Mouse (Mus musculus) liver, embryonic 14.5 days (tissue): Measurements from ENCODE around the gene Zfp626. TPM values are rescaled to one million over a fixed set of nuclear protein-coding genes. Genes with fewer than 3 reads are reported as not detected.
"Not testable (repeated sequence)": the region's sequence is repeated elsewhere in the genome, so short reads cannot be mapped to it uniquely, and the experiment has no call there.

Experiments used
- ATAC-seq: fragments of 200-750 bp; cut with Nextera tagmentation; 2 replicates; pipeline ENCODE4 v1.8.0; 2017; ENCODE audit warnings: moderate number of reproducible peaks, mild to moderate bottlenecking, moderate library complexity; ENCODE audit not compliant: insufficient read depth
- DNase-seq, 3 experiments: peaks; one replicate each; pipeline ENCODE4 v3.0.0-alpha.2; 2012 to 2013; ENCODE audit warnings: low read depth in 3 of 3, low spot score in 3 of 3
- H3K27ac ChIP-seq: fragments of 300-500 bp; sonication (generic); 2 replicates; pipeline ENCODE4 v1.5.1; 2014; ENCODE audit warnings: moderate library complexity, mild to moderate bottlenecking, control low read depth, inconsistent platforms
- H3K27me3 ChIP-seq: fragments of 300-500 bp; sonication (generic); 2 replicates; pipeline ENCODE4 v1.6.1; 2014; ENCODE audit warnings: mild to moderate bottlenecking, low read length, moderate library complexity; ENCODE audit not compliant: control insufficient read depth, insufficient read depth
- H3K36me3 ChIP-seq: fragments of 300-500 bp; sonication (generic); replicated peaks from 2 replicates; pipeline ENCODE4 v1.6.1; 2014; ENCODE audit warnings: low read depth; ENCODE audit not compliant: control insufficient read depth, insufficient read depth
- H3K4me1 ChIP-seq, 2 experiments: fragments of 200-500 bp in 1 of 2; fragments of 300-500 bp in 1 of 2; sonication (generic) in 1 of 2; replicated peaks; 2 replicates each; pipeline ENCODE4 v1.6.1; 2012 to 2014; ENCODE audit warnings: antibody characterized with exemption in 1 of 2, inconsistent platforms in 1 of 2, low read length in 1 of 2; ENCODE audit not compliant: control insufficient read depth in 2 of 2, insufficient read depth in 2 of 2
- H3K4me2 ChIP-seq: fragments of 300-500 bp; sonication (generic); 2 replicates; pipeline ENCODE4 v1.6.1; 2014; ENCODE audit warnings: low read depth, mild to moderate bottlenecking, control low read depth, moderate library complexity
- H3K4me3 ChIP-seq, 2 experiments: fragments of 200-500 bp in 1 of 2; fragments of 300-500 bp in 1 of 2; sonication (generic) in 1 of 2; 2 replicates each; pipeline ENCODE4 v1.5.1; 2012 to 2014; ENCODE audit warnings: low read depth in 2 of 2, low read length in 2 of 2, mild to moderate bottlenecking in 2 of 2, control low read depth in 1 of 2, inconsistent platforms in 1 of 2, moderate library complexity in 1 of 2; ENCODE audit not compliant: insufficient read depth in 1 of 2
- H3K9ac ChIP-seq: fragments of 300-500 bp; sonication (generic); replicated peaks from 2 replicates; pipeline ENCODE4 v1.6.1; 2014; ENCODE audit warnings: mild to moderate bottlenecking, control low read depth, moderate library complexity
- H3K9me3 ChIP-seq: fragments of 300-500 bp; sonication (generic); 2 replicates; pipeline ENCODE4 v1.6.1; 2016; ENCODE audit warnings: low read length, mixed read lengths; ENCODE audit not compliant: control insufficient read depth
- CTCF ChIP-seq: IDR thresholded peaks from 2 replicates; pipeline ENCODE4 v1.5.1; 2016; ENCODE audit warnings: antibody characterized with exemption, low read depth, control low read depth
- EP300 ChIP-seq: IDR thresholded peaks from 2 replicates; pipeline ENCODE4 v1.6.1; 2016; ENCODE audit warnings: antibody characterized with exemption, low read depth
- WGBS: fragments of 180-500 bp; shearing (Covaris S2); extraction: QIAGEN DNeasy Blood & Tissue Kit; methylation state at CpG from one replicate; pipeline ENCODE4 v1.1.7; 2014; ENCODE audit not compliant: insufficient replicate concordance; 5-methylcytosine and 5-hydroxymethylcytosine counted together
- polyA plus RNA-seq, 2 experiments: library from polyadenylated mRNA; depleted of rRNA in 1 of 2; stranded (reverse) in 1 of 2; unstranded in 1 of 2; fragments of >200 nt; fragmentation: Nextera tagmentation in 1 of 2; extraction: Ambion mirVana in 1 of 2; gene quantifications; 2 replicates each; pipeline versions ENCODE4 v1.2.1 to v1.2.3; 2012 to 2014

Gene Zfp626
- polyA plus RNA-seq, 2 experiments, result 0.55 to 0.90 TPM

GRCm38 (mm10) chr7:27797906-27798811, 8.8 kb upstream of the Zfp626 start:
- H3K4me2 ChIP-seq, result no peak overlapping the region
- no peak for DNase-seq

GRCm38 (mm10) chr7:27801137-27801536, 5.9 kb upstream of the Zfp626 start:
- no peak for ATAC-seq
- H3K4me2 ChIP-seq, result no peak overlapping the region
- no peak overlapping the region for H3K9ac ChIP-seq
- 44% methylated on average over 2 of the region's 2 CpGs for whole genome bisulfite sequencing
- H3K27me3 ChIP-seq, result no peaks in the 10 kb centered on the region
- no peak for DNase-seq
- no peaks in the 10 kb centered on the region for H3K36me3 ChIP-seq
- no peak overlapping the region for H3K27ac ChIP-seq
- no peak for TF ChIP-seq EP300
- peak; percentile 12; the same call in 1 of the 2 replicates for TF ChIP-seq CTCF
- H3K4me3 ChIP-seq, result no peak overlapping the region
- H3K9me3 ChIP-seq, result no peaks in the 10 kb centered on the region
- peaks cover 0 to 3% of the 10 kb centered on the region in 2 experiments; a peak in 2 of 4 replicates for H3K4me1 ChIP-seq

More at GRCm38 (mm10) chr7:27797906-27798811, 8.8 kb upstream of the Zfp626 start:
- 27% methylated on average over 8 of the region's 8 CpGs for WGBS
- Histone ChIP-seq H3K36me3 (no peaks in the 10 kb centered on the region), H3K4me1 (no peaks in the 10 kb centered on the region), H3K4me3 (no peak overlapping the region), H3K9ac (no peak overlapping the region), H3K27me3 (no peaks in the 10 kb centered on the region), H3K27ac (no peak overlapping the region), H3K9me3 (no peaks in the 10 kb centered on the region)
- ATAC-seq, result no peak
- no peak for TF ChIP-seq CTCF

- Histone ChIP-seq H3K27me3 (no peaks in the 10 kb centered on the region), H3K4me2 (no peak overlapping the region), H3K9ac (no peak overlapping the region), H3K36me3 (no peaks in the 10 kb centered on the region), H3K4me1 (peaks cover 0 to 3% of the 10 kb centered on the region in 2 experiments; a peak in 2 of 4 replicates), H3K9me3 (no peaks in the 10 kb centered on the region), H3K4me3 (no peak overlapping the region), H3K27ac (no peak overlapping the region)
- ATAC-seq (no peak), DNase-seq (no peak)
- TF ChIP-seq EP300, result no peak
- no peak for TF ChIP-seq CTCF
- WGBS, result 64% methylated on average over 5 of the region's 5 CpGs
Measured at GRCm38 (mm10) chr7:27802986-27803385, 4.0 kb upstream of the Zfp626 start.

GRCm38 (mm10) chr7:27804297-27805030, 2.5 kb upstream of the Zfp626 start:
- peaks cover 0 to 3% of the 10 kb centered on the region in 2 experiments; a peak in 2 of 4 replicates for H3K4me1 ChIP-seq
- no peak for TF ChIP-seq EP300
- TF ChIP-seq CTCF, result no peak
- H3K36me3 ChIP-seq, result peaks cover 9% of the 10 kb centered on the region
- WGBS, result under 1% methylated on average over 25 of the region's 25 CpGs
- no peak overlapping the region for H3K27ac ChIP-seq
- H3K9me3 ChIP-seq, result no peaks in the 10 kb centered on the region
- peak overlapping the region; percentile 70 for H3K4me2 ChIP-seq
- peak overlapping the region; percentile 88 for H3K9ac ChIP-seq
- ATAC-seq, result peak; percentile 83
- peak overlapping the region; percentile 76 to 97 for H3K4me3 ChIP-seq
- no peaks in the 10 kb centered on the region for H3K27me3 ChIP-seq
- DNase-seq, result peak; percentile 55 to 68 (median 59)

- H3K9me3 ChIP-seq, H3K9ac ChIP-seq, ATAC-seq, DNase-seq, H3K27me3 ChIP-seq, H3K4me3 ChIP-seq, H3K4me2 ChIP-seq, H3K27ac ChIP-seq, H3K4me1 ChIP-seq: not testable (repeated sequence)
- 73% methylated on average over 7 of the region's 7 CpGs for WGBS
- H3K36me3 ChIP-seq, result peaks cover 13% of the 10 kb centered on the region
Measured at GRCm38 (mm10) chr7:27807305-27807704, 309 bp downstream of the Zfp626 start.
